Mouse (Mus musculus): ENCODE measurements around the gene Etl4. TPM values are rescaled to one million over a fixed set of nuclear protein-coding genes. Genes with fewer than 3 reads are reported as not detected.
A peak's percentile ranks its signal among the peaks of the same experiment; 100 is the strongest.

The Etl4 gene
- polyA plus RNA-seq, 1 experiment from 2014 or later = 12.6 TPM

DNA sequence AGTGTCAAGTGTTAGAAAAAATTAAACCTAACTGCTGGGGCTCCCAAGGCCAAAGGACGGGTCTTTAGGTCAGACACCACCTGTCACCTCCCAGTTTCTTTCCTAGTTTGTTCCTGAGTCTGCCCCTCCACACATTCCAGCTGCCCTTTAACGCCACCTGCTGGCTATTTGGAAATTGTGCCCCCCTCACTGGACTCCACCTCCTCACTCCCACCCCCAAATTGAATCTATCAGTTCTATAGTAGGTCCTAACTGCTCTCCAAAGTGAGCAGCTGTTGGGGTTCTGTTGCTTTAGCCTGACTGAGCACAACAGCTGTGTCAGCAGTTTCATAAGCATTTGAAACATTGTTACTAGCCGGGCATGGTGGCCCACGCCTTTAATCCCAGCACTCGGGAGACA, 859.1 kb downstream of the Etl4 start:
- no peaks in the 10 kb centered on the region for H3K27me3 ChIP-seq (ENCODE audit: low read depth, poor library complexity, severe bottlenecking)
- no peak overlapping the region for H3K27ac ChIP-seq (replicated peaks)
- DNase-seq (ENCODE audit: low spot score) = no peak
- WGBS = 64% methylated on average over 5 of the region's 5 CpGs
- no peak overlapping the region for H3K4me3 ChIP-seq
- H3K4me1 ChIP-seq = 0 out of 2 replicates have a peak, but pooled peaks cover 2% of the 10 kb centered on the region
- no peaks in the 10 kb centered on the region for H3K9me3 ChIP-seq (replicated peaks)
- no peaks in the 10 kb centered on the region; the same call in 1 of the 2 replicates for H3K36me3 ChIP-seq

DNA sequence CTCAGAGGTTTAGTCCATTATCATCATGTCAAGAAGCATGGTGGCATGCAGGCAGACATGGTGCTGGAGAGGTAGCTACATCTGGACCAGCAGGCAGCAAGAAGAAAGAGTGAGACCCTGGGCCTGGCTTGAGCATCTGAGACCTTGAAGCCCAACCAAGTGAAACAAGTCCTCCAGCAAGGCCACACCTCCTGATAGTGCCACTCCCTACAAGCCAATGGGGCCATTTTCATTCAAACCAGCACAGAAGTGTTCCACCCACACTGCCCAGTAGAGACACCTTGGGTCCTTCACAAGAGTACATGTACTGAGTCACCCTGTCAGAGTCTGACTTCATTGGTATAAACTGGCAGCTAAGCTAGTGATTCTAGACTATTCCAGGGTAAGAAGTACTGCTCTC, 860.6 kb downstream of the Etl4 start:
- no peak for DNase-seq (ENCODE audit: low spot score)
- no peaks in the 10 kb centered on the region for H3K4me1 ChIP-seq

DNA sequence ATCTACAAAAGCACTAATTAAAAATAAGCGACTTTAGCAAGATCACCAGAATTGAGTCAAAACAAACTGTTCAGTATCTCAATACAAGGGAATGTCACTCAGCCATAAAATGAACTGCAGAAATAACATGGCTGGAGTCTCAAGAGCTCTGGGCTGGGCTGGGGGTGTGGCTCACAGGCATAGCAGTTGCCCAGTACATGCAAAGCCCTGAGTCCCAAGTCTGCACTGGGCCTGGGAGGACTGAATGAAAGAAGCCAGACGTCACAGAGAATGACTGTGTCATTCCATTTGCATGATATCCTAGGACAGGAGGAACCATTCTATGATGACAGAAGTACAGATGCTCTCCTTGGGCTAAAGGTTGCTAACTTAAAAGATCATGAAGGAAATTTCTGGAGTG, 864.9 kb downstream of the Etl4 start:
- no peak for DNase-seq (ENCODE audit: low spot score)
- Histone ChIP-seq H3K36me3 (no peaks in the 10 kb centered on the region; the same call in 1 of the 2 replicates), H3K27ac (replicated peaks) (no peak overlapping the region), H3K4me1 (peaks cover 8% of the 10 kb centered on the region), H3K4me3 (no peak overlapping the region), H3K9me3 (replicated peaks) (no peaks in the 10 kb centered on the region), H3K27me3 (ENCODE audit: low read depth, poor library complexity, severe bottlenecking) (no peaks in the 10 kb centered on the region)
- 82% methylated on average over 2 of the region's 2 CpGs for WGBS

More for the DNA sequence above, 860.6 kb downstream of the Etl4 start:
- Histone ChIP-seq H3K27me3 (ENCODE audit: low read depth, poor library complexity, severe bottlenecking) (no peaks in the 10 kb centered on the region), H3K36me3 (no peaks in the 10 kb centered on the region; the same call in 1 of the 2 replicates), H3K27ac (replicated peaks) (no peak overlapping the region), H3K9me3 (replicated peaks) (no peaks in the 10 kb centered on the region), H3K4me3 (no peak overlapping the region)

GRCm38 (mm10) chr2:20776171-20776704, 866.7 kb downstream of the Etl4 start:
- Histone ChIP-seq H3K4me3 (no peak overlapping the region), H3K27me3 (ENCODE audit: low read depth, poor library complexity, severe bottlenecking) (no peaks in the 10 kb centered on the region), H3K4me1 (peaks cover 11% of the 10 kb centered on the region), H3K9me3 (replicated peaks) (no peaks in the 10 kb centered on the region), H3K36me3 (no peaks in the 10 kb centered on the region), H3K27ac (replicated peaks) (no peak overlapping the region)
- no peak for DNase-seq (ENCODE audit: low spot score)
- WGBS = 88% methylated on average over 6 of the region's 6 CpGs

- no peaks in the 10 kb centered on the region for H3K27me3 ChIP-seq (ENCODE audit: low read depth, poor library complexity, severe bottlenecking)
- WGBS = 77% methylated on average over 6 of the region's 6 CpGs
- peaks cover 11% of the 10 kb centered on the region for H3K4me1 ChIP-seq
- H3K4me3 ChIP-seq = no peak overlapping the region
- H3K9me3 ChIP-seq (replicated peaks) = no peaks in the 10 kb centered on the region
- no peak overlapping the region for H3K27ac ChIP-seq (replicated peaks)
- H3K36me3 ChIP-seq = no peaks in the 10 kb centered on the region
- no peak for DNase-seq (ENCODE audit: low spot score)
Observed at GRCm38 (mm10) chr2:20777931-20778330, 868.4 kb downstream of the Etl4 start.

GRCm38 (mm10) chr2:20779484-20780381, 870.2 kb downstream of the Etl4 start:
- Histone ChIP-seq H3K9me3 (replicated peaks) (no peaks in the 10 kb centered on the region), H3K27ac (replicated peaks) (no peak overlapping the region), H3K4me1 (peaks cover 11% of the 10 kb centered on the region), H3K36me3 (no peaks in the 10 kb centered on the region), H3K4me3 (no peak overlapping the region), H3K27me3 (ENCODE audit: low read depth, poor library complexity, severe bottlenecking) (no peaks in the 10 kb centered on the region)
- DNase-seq (ENCODE audit: low spot score) = peak; percentile 51
- WGBS = 33% methylated on average over 6 of the region's 6 CpGs

DNA sequence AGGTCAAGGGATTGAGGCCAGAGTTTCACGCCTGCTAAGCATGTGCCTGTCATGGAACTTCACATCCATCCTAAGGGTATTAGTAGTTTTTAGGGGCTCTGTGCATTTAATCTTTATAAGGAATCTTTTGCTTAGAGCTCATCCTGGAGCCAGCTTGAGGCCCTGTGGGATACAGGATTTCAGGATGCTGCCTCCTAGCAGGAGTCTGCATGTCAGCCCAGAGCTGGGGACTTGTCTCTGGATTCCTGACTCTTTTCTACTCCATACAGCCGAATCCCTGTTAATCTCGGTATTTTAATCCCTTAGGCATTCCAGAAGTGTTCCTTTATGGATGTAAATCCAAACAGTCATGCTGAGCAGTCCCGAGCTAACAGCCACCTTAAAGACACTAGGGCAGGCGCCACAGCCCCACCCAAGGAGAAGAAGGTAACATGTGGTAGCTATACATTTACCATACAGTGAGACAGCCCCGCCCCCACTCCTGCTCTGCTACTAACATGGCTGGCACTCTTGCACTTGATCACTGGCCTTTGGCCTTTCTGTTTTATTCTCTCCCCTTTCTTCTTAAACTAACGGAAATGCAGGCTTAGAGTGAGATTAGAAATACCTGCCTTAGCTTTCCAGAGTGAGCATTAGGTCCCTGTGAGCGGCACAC, 891.8 kb downstream of the Etl4 start:
- H3K36me3 ChIP-seq = no peaks in the 10 kb centered on the region
- H3K9me3 ChIP-seq (replicated peaks) = no peaks in the 10 kb centered on the region
- no peak overlapping the region for H3K4me3 ChIP-seq
- no peak overlapping the region for H3K27ac ChIP-seq (replicated peaks)
- WGBS = 64% methylated on average over 8 of the region's 8 CpGs
- H3K4me1 ChIP-seq = 0 out of 2 replicates have a peak, but pooled peaks cover 3% of the 10 kb centered on the region
- DNase-seq (ENCODE audit: low spot score) = no peak
- no peaks in the 10 kb centered on the region for H3K27me3 ChIP-seq (ENCODE audit: low read depth, poor library complexity, severe bottlenecking)

GRCm38 (mm10) chr2:20811506-20811905, 901.9 kb downstream of the Etl4 start:
- no peak for DNase-seq (ENCODE audit: low spot score)

GRCm38 (mm10) chr2:20813986-20814385, 904.4 kb downstream of the Etl4 start:
- Histone ChIP-seq H3K27ac (replicated peaks) (no peak overlapping the region), H3K27me3 (ENCODE audit: low read depth, poor library complexity, severe bottlenecking) (no peaks in the 10 kb centered on the region), H3K36me3 (no peaks in the 10 kb centered on the region), H3K9me3 (replicated peaks) (0 out of 2 replicates have a peak, but pooled peaks cover 7% of the 10 kb centered on the region), H3K4me3 (no peak overlapping the region), H3K4me1 (no peaks in the 10 kb centered on the region)
- no peak for DNase-seq (ENCODE audit: low spot score)
- WGBS = 81% methylated on average over 2 of the region's 2 CpGs

More at GRCm38 (mm10) chr2:20811506-20811905, 901.9 kb downstream of the Etl4 start:
- H3K9me3 ChIP-seq (replicated peaks) = 0 out of 2 replicates have a peak, but pooled peaks cover 7% of the 10 kb centered on the region
- H3K27ac ChIP-seq (replicated peaks) = no peak overlapping the region
- no peaks in the 10 kb centered on the region for H3K27me3 ChIP-seq (ENCODE audit: low read depth, poor library complexity, severe bottlenecking)
- 85% methylated on average over 8 of the region's 8 CpGs for WGBS
- H3K4me1 ChIP-seq = no peaks in the 10 kb centered on the region
- H3K36me3 ChIP-seq = no peaks in the 10 kb centered on the region
- no peak overlapping the region for H3K4me3 ChIP-seq

DNA sequence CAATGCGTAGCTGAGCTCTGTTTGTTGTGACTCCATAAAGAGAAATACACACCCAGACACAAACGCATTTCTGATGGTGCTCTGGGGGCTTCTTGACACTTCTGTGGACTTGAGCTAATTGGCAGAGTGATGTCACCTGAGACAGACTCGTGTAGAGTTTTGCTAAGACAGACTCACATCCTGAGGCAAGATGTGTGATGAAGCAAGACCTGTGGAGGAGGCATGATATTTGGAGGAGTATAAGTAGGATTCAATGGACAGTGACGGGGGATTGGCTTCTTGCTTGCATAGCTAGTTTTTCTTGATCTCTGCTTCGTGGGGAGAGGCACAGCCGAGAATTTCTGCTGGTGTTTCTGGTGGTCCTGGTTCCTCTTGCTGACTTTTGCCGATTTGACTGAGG, 908.6 kb downstream of the Etl4 start:
- 84% methylated on average over 7 of the region's 7 CpGs for WGBS
- Histone ChIP-seq H3K27ac (replicated peaks) (no peak overlapping the region), H3K27me3 (ENCODE audit: low read depth, poor library complexity, severe bottlenecking) (no peaks in the 10 kb centered on the region), H3K9me3 (replicated peaks) (0 out of 2 replicates have a peak, but pooled peaks cover 7% of the 10 kb centered on the region), H3K4me1 (0 out of 2 replicates have a peak, but pooled peaks cover 2% of the 10 kb centered on the region), H3K36me3 (no peaks in the 10 kb centered on the region), H3K4me3 (no peak overlapping the region)
- DNase-seq (ENCODE audit: low spot score) = no peak

DNA sequence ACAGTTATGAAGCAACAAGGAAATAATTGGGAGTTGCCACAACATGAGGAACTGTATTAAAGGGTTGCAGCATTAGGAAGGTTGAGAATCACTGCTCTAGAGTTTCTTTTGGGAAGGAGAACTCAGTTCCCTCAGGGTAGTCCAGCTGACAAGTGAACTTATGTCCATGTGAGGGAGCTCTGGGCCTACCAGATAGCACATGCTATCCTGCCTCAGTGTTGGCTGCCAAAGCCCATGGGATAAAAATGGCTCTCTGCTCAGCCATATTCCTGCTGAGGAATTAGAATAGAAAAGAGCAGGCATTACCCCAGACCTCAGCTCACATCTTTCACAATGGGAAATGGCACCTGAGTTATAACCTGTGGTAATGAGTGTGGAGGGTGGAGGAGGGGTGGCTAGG, 916.7 kb downstream of the Etl4 start:
- Histone ChIP-seq H3K27me3 (ENCODE audit: low read depth, poor library complexity, severe bottlenecking) (no peaks in the 10 kb centered on the region), H3K4me3 (no peak overlapping the region), H3K9me3 (replicated peaks) (no peaks in the 10 kb centered on the region), H3K4me1 (no peaks in the 10 kb centered on the region), H3K36me3 (no peaks in the 10 kb centered on the region), H3K27ac (replicated peaks) (no peak overlapping the region)
- DNase-seq (ENCODE audit: low spot score) = no peak

DNA sequence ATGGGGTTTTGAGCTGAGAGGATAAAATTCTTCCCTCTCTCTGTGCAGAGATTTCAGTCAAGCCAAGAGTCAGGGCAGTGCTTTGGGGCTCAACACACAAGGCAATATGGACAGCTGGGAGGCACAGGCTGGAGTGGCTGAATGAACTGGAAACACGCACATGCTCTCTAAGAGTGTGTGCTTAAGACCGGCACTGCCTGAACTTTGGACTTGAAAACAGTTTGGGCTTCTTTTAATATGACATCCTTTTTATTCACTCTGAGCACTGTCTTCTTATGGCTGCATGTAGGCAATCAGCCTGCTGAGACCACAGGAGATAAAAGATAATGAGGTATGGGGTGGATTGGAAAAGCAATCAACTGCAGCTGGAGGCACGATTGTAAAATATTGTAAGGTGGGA, 921.3 kb downstream of the Etl4 start:
- Histone ChIP-seq H3K4me3 (no peak overlapping the region), H3K27me3 (ENCODE audit: low read depth, poor library complexity, severe bottlenecking) (no peaks in the 10 kb centered on the region), H3K4me1 (no peaks in the 10 kb centered on the region), H3K27ac (replicated peaks) (no peak overlapping the region), H3K36me3 (no peaks in the 10 kb centered on the region), H3K9me3 (replicated peaks) (no peaks in the 10 kb centered on the region)
- 87% methylated on average over 3 of the region's 3 CpGs for WGBS
- no peak for DNase-seq (ENCODE audit: low spot score)
